Mouse (Mus musculus) megakaryocyte, adult 5-6 weeks (primary cell): ENCODE measurements around the gene Ablim1. TPM values are rescaled to one million over a fixed set of nuclear protein-coding genes. Genes with fewer than 3 reads are reported as not detected.
A peak's percentile ranks its signal among the peaks of the same experiment; 100 is the strongest.

Source experiments
- ATAC-seq: 2 replicates; pipeline ENCODE4 v1.8.0; 2016; ENCODE audit warnings: mild to moderate bottlenecking, inconsistent platforms; ENCODE audit not compliant: poor library complexity, severe bottlenecking
- total RNA-seq, 2 experiments: library from RNA; stranded (forward) in 1 of 2; stranded (reverse) in 1 of 2; fragments of 153-499, 151-499 nt in 1 of 2; fragments of 221-1000, 200-1000 nt in 1 of 2; gene quantifications; 2 replicates each; pipeline versions ENCODE4 v1.2.3 to v1.2.4; 2015 to 2017

Gene Ablim1
- total RNA-seq, 2 experiments from 2014 or later: 1.7 to 2.6 TPM

- no peak for ATAC-seq
Observed at GRCm38 (mm10) chr19:57344678-57345077, 30.0 kb upstream of the Ablim1 start.

- ATAC-seq: peak; percentile 74
Observed at GRCm38 (mm10) chr19:57343860-57344259, 29.1 kb upstream of the Ablim1 start.

- no peak for ATAC-seq
Observed at GRCm38 (mm10) chr19:57340900-57341742, 26.4 kb upstream of the Ablim1 start.

- no peak for ATAC-seq
Observed at GRCm38 (mm10) chr19:57339281-57339864, 24.7 kb upstream of the Ablim1 start.

GRCm38 (mm10) chr19:57335135-57335534 is 20.4 kb upstream of the Ablim1 start:
- no peak for ATAC-seq

GRCm38 (mm10) chr19:57333356-57333755 is 18.6 kb upstream of the Ablim1 start:
- no peak for ATAC-seq

GRCm38 (mm10) chr19:57331237-57331636 is 16.5 kb upstream of the Ablim1 start:
- ATAC-seq: no peak

- no peak for ATAC-seq
Observed at GRCm38 (mm10) chr19:57330309-57330708, 15.6 kb upstream of the Ablim1 start.

- ATAC-seq: peak; percentile 43; the same call in 1 of the 2 replicates
Observed at GRCm38 (mm10) chr19:57328792-57329191, 14.1 kb upstream of the Ablim1 start.

GRCm38 (mm10) chr19:57328269-57328668 is 13.6 kb upstream of the Ablim1 start:
- no peak for ATAC-seq

- no peak for ATAC-seq
Observed at GRCm38 (mm10) chr19:57327679-57328078, 13.0 kb upstream of the Ablim1 start.

GRCm38 (mm10) chr19:57325748-57326300 is 11.1 kb upstream of the Ablim1 start:
- peak; percentile 73 for ATAC-seq

GRCm38 (mm10) chr19:57323087-57323486 is 8.4 kb upstream of the Ablim1 start:
- ATAC-seq: no peak

- ATAC-seq: no peak
Observed at GRCm38 (mm10) chr19:57322491-57322890, 7.8 kb upstream of the Ablim1 start.

GRCm38 (mm10) chr19:57321839-57322238 is 7.1 kb upstream of the Ablim1 start:
- ATAC-seq: no peak

GRCm38 (mm10) chr19:57320656-57321382 is 6.1 kb upstream of the Ablim1 start:
- no peak for ATAC-seq

GRCm38 (mm10) chr19:57316597-57316996 is 1.9 kb upstream of the Ablim1 start:
- ATAC-seq: no peak

- no peak for ATAC-seq
Observed at GRCm38 (mm10) chr19:57315013-57315565, 370 bp upstream of the Ablim1 start.

- no peak for ATAC-seq
Observed at GRCm38 (mm10) chr19:57313891-57314345, 801 bp downstream of the Ablim1 start.

GRCm38 (mm10) chr19:57313226-57313625 is 1.5 kb downstream of the Ablim1 start:
- ATAC-seq: no peak

GRCm38 (mm10) chr19:57309980-57310379 is 4.7 kb downstream of the Ablim1 start:
- no peak for ATAC-seq
